Mouse (Mus musculus) kidney, postnatal 10 days (tissue): Measurements from ENCODE around the gene Tbce.

Source experiments
- DNase-seq: peaks from one replicate; pipeline ENCODE4 v3.0.0; 2021; ENCODE audit warnings: mixed read lengths

The Tbce gene

GRCm38 (mm10) chr13:13965388-13965964 is 74.0 kb downstream of the Tbce start:
- no peak for DNase-seq

- DNase-seq: no peak
Measured at GRCm38 (mm10) chr13:13961046-13961445, 78.4 kb downstream of the Tbce start.

GRCm38 (mm10) chr13:13960211-13960610 is 79.2 kb downstream of the Tbce start:
- DNase-seq: no peak

GRCm38 (mm10) chr13:13956686-13957085 is 82.8 kb downstream of the Tbce start:
- DNase-seq: peak; percentile 12

GRCm38 (mm10) chr13:13954931-13955330 is 84.5 kb downstream of the Tbce start:
- peak; percentile 64 for DNase-seq

GRCm38 (mm10) chr13:13953874-13954832 is 85.3 kb downstream of the Tbce start, which contains the start of gene B3galnt2:
Gene B3galnt2 (plus strand): TSS chr13:13954469.
- peak; percentile 98 for DNase-seq
